Mouse (Mus musculus) lung, adult 18-20 months (tissue): ENCODE data around the gene Gm9376.
A peak's percentile ranks its signal among the peaks of the same experiment; 100 is the strongest.

Experiments used
- DNase-seq, 2 experiments: peaks; one replicate each; pipeline ENCODE4 v3.0.0; 2022; ENCODE audit warnings: mixed read lengths in 2 of 2

The Gm9376 gene

DNA sequence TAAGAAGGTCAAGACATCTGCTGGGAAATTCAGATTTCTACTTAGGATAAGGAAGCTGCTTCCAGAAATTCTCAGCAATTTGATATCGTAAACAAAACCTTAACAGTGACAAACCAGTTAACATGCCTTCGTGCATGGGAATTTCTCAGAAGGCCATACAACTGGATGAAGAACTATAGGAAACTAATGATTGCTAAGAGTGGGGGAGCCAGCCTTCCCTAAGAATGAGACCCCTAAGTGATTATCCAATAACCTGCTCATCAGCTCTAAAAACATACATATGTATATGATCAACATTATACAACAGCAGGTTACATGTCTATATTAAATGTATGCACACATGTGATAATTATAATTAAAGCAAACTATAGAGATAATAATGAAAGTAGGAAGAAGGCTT lies at the start of gene Gm9376:
Gm9376 (plus strand) TSS at position 301 of the 400 bp plus-strand sequence.
- DNase-seq = no peak

DNA sequence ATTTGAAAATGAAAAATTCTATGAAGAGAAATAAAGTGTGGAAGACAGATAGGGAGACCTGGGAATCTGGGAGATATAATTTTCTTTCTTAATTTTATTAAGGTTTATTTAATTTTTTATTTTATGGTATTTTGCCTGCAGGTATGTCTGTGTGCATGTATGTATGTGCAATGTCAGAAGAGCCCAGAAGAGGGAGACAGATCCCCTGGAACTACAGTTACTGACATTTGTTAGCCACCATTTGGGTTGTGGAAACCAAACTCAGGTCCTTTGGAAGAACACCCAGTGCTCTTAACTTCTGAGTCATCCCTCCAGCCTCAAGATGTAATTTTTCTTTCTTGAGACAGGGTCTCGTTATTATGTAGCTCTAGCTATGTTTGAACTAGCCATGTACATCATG lies 45.9 kb upstream of the Gm9376 start:
- DNase-seq = no peak

DNA sequence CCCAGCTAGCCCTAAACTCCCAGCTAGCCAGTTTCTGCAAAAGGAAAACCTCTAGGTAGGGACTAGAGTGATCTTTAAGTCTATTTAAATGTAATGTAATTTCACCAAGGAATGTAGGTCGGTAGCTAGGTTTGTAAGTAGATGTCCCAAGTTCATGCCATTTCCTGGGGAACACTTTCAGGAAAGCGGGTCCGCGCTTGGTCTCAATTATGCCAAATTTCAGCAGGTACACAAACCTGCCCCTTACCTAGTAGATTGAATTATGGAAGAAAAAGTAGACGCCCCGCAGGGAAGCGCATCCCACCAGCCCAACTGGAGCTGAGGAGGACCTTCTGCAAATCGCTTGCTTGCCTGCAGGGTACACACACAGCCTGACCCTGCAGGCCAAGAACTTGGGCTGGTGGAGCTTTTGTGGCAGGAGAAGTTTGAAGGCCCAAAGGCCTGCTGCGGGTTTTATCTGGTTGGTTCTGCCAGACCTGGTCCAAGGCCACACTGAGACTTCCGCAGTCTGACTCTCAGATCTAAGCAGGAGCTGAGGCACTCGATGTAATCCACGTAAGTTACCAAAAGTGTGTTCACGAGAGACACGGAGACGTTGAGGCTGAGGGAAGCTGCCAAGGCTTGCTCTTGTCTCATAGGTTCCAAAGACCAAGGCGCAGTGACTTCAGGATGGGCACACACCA lies 41.6 kb upstream of the Gm9376 start:
- no peak for DNase-seq

DNA sequence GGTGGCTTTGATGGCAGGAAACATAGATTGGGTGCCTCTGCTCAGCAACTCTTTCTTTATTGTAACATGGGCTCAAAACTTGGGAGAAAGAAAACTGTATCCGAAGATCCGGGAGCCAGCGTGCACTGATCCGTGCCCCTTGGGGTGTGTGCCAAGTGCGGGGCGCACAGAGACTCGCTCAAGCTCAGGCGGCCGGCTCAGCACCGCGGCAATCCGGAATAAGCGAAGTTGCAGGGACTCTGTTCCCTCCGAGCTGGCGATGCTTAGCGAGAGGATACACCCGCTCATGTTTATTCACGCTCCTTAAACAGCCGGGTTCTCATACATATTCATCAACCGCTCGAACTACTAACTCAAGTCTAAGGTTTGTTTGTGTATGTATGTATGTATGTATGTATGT lies 40.8 kb upstream of the Gm9376 start:
- DNase-seq = no peak

DNA sequence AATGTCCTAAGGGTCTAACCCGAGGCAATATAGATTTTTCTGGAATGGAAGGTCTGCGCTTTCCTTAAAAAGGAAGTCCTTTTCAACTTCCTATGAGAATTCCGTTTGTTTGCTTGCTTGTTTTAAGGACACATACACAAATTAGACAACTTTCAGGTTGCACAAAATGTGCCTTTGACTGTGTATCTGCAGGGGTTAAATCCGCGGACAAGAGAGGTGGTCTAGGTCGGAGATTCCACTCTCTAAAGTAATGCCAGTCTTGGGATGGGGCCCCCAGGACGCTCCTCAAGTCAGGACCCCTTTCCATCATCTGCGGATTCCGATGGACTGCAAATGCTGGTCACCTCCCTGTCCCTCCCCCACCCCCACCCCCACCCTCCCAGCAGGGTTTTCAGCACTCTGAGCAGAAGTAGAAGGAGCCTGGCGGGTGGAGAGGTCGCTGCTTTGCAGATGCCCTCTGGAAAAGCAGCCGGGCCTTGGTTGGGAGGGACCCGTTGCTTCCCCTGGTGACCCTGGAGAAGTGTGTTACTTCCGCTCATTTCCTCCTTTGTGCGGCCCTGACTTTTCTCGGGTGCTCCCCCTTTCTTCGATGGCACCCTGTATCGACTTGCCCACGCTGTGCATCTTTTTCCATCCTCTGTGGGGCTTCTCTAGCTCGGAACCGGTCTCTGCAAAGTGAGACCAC lies 40.1 kb upstream of the Gm9376 start:
- no peak for DNase-seq

DNA sequence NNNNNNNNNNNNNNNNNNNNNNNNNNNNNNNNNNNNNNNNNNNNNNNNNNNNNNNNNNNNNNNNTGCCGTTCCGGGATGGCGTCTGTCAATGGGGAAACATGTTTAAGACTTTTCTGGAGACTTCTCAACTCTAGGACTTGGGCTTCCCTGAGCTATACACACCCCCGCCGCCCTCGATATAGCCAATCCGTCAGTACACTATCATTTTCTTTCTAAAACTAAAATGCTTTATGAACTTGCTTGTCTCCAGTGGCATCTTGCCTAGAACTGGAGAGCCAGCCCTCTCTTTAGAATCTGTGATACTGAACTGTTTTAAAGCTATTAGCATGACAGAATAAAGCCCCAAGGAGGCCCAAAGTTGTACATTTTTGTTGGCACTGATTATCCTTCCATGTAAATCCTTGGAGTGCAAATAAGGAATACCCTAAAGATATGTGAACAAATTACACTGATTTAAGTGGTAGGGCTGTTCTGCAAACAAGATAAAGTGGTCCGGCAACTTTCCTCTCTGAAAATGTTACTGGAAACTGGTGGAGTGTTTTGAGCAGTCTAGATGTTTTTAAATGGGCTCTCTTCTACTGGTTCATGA lies 34.3 kb upstream of the Gm9376 start:
- no peak for DNase-seq

DNA sequence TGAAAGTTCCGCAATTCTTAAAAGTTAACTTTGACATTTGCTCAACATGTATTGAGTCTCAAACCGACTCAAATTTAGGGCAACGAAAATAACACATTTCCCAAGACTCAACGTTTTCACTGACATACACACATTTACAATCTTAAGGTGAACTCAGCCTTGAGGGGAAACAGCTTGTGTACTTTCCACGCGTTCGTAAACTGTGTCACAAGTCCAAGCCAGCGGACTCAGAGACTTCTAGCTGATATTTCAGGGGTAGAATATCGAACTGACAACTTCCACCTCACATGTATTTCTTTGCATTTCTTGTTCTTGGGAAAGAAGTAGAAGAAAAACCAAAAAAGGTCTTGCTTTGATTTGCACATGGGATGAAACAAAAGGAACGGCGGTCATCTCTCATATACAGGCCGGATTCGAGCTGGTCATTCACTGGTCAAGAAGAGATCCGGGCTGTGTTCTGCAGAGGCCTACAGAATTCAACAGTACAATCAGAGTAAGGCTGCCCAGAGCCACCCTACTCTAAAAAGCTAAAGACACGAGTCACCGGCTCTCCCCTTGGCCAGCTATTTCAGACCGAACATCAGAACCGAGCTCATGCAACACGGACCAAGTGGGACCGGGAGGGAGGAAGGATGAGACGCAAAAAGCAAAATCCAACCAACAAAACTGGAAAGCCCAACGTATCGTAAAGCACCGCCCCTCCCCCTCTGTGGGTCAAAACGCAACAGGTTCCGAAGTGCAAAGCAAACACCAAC lies 32.8 kb upstream of the Gm9376 start:
- DNase-seq = no peak

DNA sequence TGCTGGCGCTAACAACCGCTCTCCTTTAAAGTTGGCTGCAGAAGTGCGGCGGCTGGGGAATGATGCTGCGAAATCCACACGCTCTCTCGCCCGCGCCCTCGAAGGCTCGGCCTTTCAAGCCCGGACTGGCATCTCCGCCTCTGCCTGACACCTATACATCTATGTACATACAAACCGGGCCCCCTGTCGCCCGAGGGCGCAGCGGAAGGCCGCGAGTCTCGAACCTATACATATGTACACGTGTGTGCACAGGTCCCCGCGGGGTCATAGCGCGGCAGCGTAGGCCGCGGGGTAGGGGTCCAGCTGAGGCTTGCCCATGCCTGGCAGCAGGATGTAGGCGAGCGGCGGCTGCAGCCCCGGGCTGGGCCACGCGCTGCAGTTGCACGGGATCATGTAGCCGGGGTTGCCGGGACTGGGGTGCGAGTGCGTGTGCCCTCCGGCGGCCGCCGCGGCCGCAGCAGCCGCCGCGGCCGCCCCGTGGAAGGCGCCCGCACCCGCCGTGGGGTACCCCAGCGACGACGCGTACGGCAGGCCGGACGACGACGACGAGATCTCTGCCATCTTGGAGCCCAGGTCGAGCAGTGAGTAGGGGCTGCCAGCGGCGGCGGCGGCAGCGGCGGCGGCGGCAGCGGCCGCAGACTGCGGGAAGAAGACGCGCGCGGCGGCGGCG lies 32.1 kb upstream of the Gm9376 start:
- no peak for DNase-seq

DNA sequence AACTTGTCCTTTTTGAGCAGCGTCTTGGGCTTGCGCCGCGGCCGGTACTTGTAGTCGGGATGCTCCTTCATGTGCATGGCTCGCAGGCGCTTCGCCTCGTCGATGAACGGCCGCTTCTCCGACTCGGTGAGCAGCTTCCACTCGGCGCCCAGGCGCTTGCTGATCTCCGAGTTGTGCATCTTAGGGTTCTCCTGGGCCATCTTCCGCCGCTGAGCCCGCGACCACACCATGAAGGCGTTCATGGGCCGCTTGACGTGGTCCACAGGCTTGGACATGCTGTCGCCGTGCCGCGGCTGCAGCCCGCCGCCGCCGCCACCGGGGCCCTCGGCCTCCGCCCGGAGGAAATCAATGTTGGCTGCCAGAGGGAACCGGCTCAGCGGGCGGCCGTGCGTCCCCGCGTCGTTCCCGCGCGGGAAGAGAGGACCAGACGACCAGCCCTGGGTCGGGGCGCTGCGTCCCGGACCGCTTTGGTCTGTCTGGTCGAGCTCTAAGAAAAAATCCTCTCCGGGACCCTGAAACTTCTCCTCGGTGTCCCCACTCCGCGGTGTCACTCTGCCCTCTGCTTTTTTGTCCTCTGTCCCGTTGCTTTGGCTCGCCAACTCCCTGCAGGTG lies 31.3 kb upstream of the Gm9376 start:
- DNase-seq = no peak

DNA sequence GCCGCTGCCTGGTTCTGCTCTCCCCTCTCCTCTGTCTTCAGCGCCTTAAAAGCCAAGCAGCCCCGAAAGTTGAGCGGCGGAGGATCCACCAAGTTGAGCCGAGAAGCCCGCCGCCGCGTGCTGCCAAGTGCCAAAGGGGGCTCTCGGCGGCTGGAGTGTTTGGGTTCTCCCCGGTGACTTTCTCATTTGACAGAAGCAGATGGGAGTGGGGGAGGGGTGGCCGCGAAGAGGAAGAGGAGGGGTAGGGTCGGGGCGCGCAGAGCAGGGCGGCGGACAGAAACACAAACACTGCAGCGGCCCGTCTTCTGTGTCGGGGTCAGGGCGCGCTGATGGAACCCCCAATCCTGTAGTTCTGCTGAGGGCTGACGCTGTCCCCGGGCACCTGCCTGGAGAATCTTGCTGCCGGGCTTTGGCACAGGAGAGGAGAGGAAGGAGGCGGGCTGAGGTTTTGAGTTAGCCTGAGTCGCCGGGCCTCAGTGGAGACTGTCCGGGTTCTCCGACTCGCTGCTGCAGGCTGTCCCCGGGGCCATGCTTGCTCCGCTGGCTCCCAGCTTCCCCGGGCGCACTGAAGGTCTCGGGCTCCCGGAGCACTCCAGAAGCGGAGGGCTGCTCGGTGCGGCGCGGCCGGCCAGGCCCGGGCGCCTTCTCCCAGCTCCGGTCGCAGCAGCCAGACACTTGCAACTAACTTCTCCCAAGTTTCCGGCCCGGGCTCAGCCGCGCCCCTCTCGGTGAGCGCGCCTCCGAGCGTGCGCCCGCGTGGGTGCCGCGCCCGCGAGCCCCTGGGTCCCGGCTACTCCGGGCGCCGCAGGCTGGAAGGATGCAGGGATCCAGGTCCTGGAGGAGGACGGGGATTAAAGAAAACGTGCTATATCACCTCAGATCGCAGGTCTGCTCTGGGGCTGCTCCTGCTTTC lies 30.5 kb upstream of the Gm9376 start:
- no peak for DNase-seq

DNA sequence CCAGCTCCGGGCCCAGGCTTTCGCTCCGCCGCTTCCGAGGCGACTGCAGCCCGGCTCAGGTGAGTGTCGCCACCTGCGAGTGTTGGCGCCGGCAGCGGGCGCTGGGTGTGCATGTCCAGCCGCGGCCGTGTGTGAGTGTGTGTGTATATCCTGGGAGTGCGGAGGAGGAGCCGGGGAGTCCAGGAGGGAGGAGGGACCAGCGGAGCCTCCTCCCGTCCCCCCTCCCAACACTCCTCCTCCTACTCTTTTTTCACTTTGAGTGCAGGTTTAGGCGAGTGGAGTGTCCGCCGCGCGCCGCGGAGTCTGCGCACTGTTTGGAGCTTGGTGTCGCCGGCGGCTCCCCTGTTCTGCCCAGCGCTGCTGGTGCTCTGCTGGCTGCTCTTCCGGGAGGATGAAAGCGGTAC lies 29.9 kb upstream of the Gm9376 start, which contains the start of gene Sox21:
Sox21 (minus strand) TSS at position 145 of the 404 bp plus-strand sequence.
- DNase-seq = peak; percentile 69 to 79

DNA sequence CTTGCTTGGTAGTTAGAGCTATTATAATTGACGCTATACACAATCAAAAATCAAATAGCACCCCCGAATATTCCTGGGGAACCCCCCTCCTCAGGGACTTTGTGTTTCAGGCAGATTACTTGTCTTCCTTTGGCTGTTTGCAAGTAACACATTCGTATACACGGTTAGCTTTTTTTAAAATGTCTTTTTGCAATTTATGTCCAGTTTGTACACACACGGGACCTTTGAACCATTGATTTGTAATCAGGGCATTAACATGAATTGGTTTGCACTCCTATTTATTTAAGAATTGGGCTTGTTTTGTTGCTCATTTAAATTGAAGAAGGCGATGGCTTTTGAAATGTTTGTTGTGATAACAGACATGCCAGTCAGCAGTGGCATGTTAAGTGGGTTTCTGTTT lies 29.0 kb upstream of the Gm9376 start:
- DNase-seq = no peak

DNA sequence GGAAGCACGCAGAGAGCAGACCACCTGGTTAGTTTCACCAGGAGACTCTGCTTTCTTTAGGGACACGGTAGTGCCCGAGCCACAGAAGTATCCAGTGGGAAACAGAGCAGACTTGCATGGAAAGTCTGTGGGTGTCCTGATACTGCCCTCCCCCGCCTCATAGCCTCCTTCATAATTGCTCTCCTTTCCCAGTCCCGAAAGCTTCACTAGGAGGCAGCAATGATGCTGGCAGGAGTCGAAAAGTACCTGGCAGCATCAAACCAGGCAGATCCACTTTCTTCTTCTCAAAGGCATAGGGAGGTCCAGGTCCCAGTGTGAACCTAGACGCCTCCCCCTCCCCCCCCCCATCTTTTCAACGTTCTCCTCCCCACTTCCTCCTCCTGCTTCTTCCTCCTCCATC lies 27.4 kb upstream of the Gm9376 start:
- DNase-seq = no peak

DNA sequence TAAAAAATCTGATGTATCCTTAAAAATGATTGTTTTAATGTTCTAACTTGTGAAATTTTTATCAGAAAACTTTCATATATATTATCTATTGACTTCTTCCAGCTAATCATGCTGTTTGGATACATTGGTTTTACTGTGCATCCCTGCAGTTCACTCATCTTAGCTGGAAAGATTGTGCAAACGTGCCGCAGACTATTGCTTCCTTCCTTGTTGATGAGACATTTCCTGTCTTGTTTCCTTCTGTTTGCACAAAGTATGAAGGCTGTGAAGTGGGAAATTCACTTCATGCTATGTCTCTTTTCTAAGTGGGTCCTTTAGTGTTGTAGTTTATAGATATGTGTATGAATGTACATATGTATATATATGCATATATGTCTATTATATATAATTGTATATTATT lies 25.3 kb upstream of the Gm9376 start:
- no peak for DNase-seq

DNA sequence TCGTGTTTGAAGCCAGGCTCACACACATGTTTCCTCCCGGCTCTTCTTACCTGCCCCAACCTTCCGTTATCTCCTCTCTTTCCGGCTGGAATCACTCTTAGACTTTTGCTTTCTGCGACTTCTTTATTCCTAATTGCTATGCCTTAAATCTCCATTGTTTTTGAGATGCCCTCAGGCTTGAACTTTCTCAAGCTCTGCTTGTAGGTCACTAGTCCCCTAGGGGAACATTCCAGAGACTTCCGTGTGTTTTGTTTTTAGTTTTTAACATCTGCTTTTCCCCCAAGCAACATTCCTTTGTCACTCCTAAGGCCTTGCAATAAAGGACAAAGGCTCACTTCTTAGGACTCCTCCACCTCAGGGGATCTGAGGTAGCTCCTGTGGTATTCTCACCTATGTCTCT lies 13.4 kb upstream of the Gm9376 start:
- DNase-seq = no peak

DNA sequence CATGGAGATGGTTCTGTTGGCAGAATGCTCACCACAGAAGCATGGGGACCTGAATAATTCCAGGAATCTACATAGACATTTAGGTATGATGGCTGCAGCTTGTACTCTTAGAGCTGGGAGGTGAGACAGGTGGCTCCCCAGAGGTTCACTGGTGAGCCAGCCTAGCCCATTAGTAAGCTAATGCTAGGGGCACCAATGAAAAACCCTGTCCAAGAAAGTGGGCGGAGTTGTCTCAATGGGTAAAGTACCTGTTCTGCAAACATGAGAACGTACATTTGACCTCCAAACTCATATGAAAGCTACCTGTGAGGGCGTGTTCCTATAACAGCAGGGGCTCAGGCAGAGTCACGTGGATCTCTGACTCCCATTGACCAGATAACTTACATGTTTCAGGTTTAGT lies 2.1 kb downstream of the Gm9376 start:
- no peak for DNase-seq

DNA sequence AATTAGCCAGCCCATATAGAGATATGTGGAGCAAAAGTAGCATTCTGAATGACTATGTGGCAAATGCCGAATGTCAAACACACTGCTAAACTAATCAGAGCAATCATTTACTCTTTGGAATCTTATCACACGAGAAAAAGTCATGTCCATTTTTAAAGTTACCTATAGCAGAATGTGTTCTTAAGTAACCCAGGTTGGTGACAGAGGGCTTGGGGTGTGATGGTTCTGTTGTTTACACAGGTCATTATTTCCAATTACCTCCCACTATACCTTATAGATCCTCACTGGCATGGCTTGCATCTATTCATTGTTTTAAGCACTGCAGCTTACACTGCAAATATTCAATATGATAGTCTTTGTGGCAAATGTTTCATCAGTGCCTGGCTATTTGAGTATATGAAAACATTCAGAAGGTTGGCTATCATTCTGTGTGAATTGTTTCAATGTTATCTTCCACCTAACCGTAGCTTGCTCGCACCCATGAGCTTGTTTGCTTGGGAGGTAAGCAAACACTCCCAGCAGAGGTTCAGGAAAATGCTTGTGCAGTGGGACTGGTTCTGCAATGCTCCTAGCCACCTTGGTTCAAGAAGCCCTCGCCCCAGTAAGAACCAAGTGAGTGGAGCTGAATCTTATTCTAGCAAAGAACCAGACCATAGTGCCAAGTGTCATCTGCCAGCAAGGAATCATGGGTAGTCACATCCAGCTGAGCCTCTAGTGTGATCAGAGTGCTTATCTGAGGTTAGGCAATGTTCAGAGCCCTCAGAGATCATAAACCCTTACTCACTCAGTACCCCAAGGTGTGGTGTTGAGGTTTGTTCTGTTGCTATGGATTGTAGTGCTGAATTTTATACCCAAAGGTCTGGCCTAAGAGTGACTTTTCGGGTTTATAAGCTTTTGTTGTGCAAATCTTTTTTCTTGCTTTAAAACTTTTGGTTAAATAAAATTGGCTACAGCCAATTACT lies 6.1 kb downstream of the Gm9376 start:
- no peak for DNase-seq

DNA sequence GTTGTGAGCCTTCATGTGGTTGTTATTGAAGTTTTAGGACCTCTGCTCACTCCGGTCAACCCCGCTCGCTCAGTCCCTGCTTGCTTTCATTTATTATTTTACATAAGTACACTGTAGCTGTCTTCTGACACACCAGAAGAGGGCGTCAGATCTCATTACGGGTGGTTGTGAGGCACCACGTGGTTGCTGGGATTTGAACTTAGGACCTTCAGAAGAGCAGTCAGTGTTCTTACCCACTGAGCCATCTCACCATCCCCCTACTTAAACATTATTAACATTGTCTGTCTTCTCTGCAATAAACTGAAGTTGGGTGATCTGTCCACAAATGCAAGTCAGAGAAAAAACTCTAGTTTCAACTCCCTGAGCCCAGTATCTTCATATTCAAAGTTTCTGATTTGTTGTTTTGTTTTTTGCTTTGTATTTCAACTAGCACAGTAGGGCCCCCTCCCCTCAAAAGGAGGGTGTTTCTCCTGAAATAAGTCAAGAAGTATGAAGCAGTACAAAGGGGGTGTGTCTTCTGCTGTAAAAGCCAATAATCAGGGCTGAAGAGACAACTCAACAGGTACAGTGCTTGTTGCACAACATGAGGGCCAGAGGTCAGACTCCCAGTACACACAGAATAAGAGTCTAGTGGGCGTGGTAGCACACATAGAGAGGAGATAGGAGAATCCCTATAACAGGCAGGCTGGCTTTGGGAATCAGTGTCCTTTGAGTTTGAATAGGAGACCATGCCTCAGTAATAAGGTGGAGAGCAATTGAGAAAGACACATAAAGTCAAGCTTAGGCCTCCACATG lies 11.1 kb downstream of the Gm9376 start:
- DNase-seq = no peak

DNA sequence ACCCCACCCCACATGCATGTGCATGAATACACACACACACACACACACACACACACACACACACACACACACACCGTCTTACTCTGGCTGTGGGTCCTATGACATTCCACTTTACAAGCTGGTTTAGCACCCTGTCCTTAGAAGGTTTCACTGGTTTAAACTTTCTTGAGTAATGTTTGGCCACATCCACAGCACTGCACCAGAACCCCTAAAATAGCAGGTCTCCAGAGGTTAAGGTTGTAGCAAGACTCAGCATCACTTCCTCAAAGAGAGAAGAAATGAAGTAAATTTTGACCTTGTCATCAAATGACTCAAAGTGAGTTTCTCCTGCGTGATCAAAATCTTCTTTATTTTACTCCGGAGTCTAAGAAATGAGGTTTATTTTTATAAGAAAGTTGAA lies 15.5 kb downstream of the Gm9376 start:
- no peak for DNase-seq
